Mouse (Mus musculus) lung, postnatal 0 days (tissue): ENCODE measurements at regions not wholly inside any gene's neighbourhood (a gene's known extent, or its start where the extent isn't known, plus 50 kb on each side); places are given as distances from the start of the nearest gene placed in this dataset.

Experiments used
- CTCF ChIP-seq: IDR thresholded peaks from 2 replicates; pipeline ENCODE4 v1.5.1; 2016; ENCODE audit warnings: antibody characterized with exemption, mild to moderate bottlenecking
- EP300 ChIP-seq: IDR thresholded peaks from 2 replicates; pipeline ENCODE4 v1.6.1; 2016; ENCODE audit warnings: antibody characterized with exemption, mild to moderate bottlenecking, control low read depth

- TF ChIP-seq CTCF (no peak), EP300 (no peak)
Measured at GRCm38 (mm10) chr2:79120610-79121345, 134.4 kb upstream of the Itga4 start.
